Mouse (Mus musculus): Measurements from ENCODE around the gene Slc12a8. TPM values are rescaled to one million over a fixed set of nuclear protein-coding genes. Genes with fewer than 3 reads are reported as not detected.

Gene Slc12a8
- polyA plus RNA-seq, 2 experiments = 0.94 to 0.97 TPM

GRCm38 (mm10) chr16:33681661-33682060 lies 164.5 kb downstream of the Slc12a8 start:
- ATAC-seq (ENCODE audit: low FRiP score, low read depth) = no peak
- H3K9me3 ChIP-seq (ENCODE audit: control insufficient read depth, low read length) = no peaks in the 10 kb centered on the region
- H3K4me1 ChIP-seq (ENCODE audit: control insufficient read depth, insufficient read depth, low read length) = peaks cover 13% of the 10 kb centered on the region
- H3K27ac ChIP-seq (replicated peaks; ENCODE audit: low read depth, low read length) = no peak overlapping the region
- TF ChIP-seq POLR2A (IDR thresholded peaks at IDR 0.05; ENCODE audit: borderline replicate concordance, extremely low read depth, insufficient read depth, insufficient read length) = no peak
- no peak overlapping the region for H3K4me3 ChIP-seq (replicated peaks; ENCODE audit: low read length)
- no peak overlapping the region for H3K9ac ChIP-seq (ENCODE audit: low read depth, low read length, severe bottlenecking)
- H3K36me3 ChIP-seq (ENCODE audit: control insufficient read depth, insufficient read depth, low read length) = no peaks in the 10 kb centered on the region
- no peak overlapping the region for H3K4me2 ChIP-seq (replicated peaks; ENCODE audit: low read depth, low read length, severe bottlenecking)
- DNase-seq (ENCODE audit: low spot score) = no peak
- no peaks in the 10 kb centered on the region for H3K27me3 ChIP-seq (ENCODE audit: control insufficient read depth, insufficient read depth, low read length)

- no peaks in the 10 kb centered on the region for H3K9me3 ChIP-seq (ENCODE audit: control insufficient read depth, low read length)
- H3K9ac ChIP-seq (ENCODE audit: low read depth, low read length, severe bottlenecking) = no peak overlapping the region
- H3K36me3 ChIP-seq (ENCODE audit: control insufficient read depth, insufficient read depth, low read length) = no peaks in the 10 kb centered on the region
- ATAC-seq (ENCODE audit: low FRiP score, low read depth) = no peak
- 52% methylated on average over 3 of the region's 3 CpGs for WGBS
- H3K4me1 ChIP-seq (ENCODE audit: control insufficient read depth, insufficient read depth, low read length) = peaks cover 23% of the 10 kb centered on the region
- no peak for TF ChIP-seq POLR2A (IDR thresholded peaks at IDR 0.05; ENCODE audit: borderline replicate concordance, extremely low read depth, insufficient read depth, insufficient read length)
- DNase-seq (ENCODE audit: low spot score) = no peak
- H3K4me3 ChIP-seq (replicated peaks; ENCODE audit: low read length) = no peak overlapping the region
- no peak overlapping the region for H3K4me2 ChIP-seq (replicated peaks; ENCODE audit: low read depth, low read length, severe bottlenecking)
- no peaks in the 10 kb centered on the region for H3K27me3 ChIP-seq (ENCODE audit: control insufficient read depth, insufficient read depth, low read length)
- H3K27ac ChIP-seq (replicated peaks; ENCODE audit: low read depth, low read length) = no peak overlapping the region
These were observed 165.5 kb downstream of the Slc12a8 start for GRCm38 (mm10) chr16:33682651-33683050.

GRCm38 (mm10) chr16:33683206-33684161 lies 166.4 kb downstream of the Slc12a8 start:
- 0 out of 2 replicates have a peak, but pooled peaks have one; percentile 13 for ATAC-seq (ENCODE audit: low FRiP score, low read depth)
- H3K9ac ChIP-seq (ENCODE audit: low read depth, low read length, severe bottlenecking) = peak overlapping the region; percentile 94
- DNase-seq (ENCODE audit: low spot score) = peak; percentile 51
- H3K4me1 ChIP-seq (ENCODE audit: control insufficient read depth, insufficient read depth, low read length) = peaks cover 30% of the 10 kb centered on the region
- peak overlapping the region; percentile 30; the same call in 1 of the 2 replicates for H3K27ac ChIP-seq (replicated peaks; ENCODE audit: low read depth, low read length)
- TF ChIP-seq POLR2A (IDR thresholded peaks at IDR 0.05; ENCODE audit: borderline replicate concordance, extremely low read depth, insufficient read depth, insufficient read length) = no peak
- H3K27me3 ChIP-seq (ENCODE audit: control insufficient read depth, insufficient read depth, low read length) = no peaks in the 10 kb centered on the region
- peak overlapping the region; percentile 93 for H3K4me2 ChIP-seq (replicated peaks; ENCODE audit: low read depth, low read length, severe bottlenecking)
- H3K9me3 ChIP-seq (ENCODE audit: control insufficient read depth, low read length) = no peaks in the 10 kb centered on the region
- H3K4me3 ChIP-seq (replicated peaks; ENCODE audit: low read length) = peak overlapping the region; percentile 87
- no peaks in the 10 kb centered on the region for H3K36me3 ChIP-seq (ENCODE audit: control insufficient read depth, insufficient read depth, low read length)
- 67% methylated on average over 13 of the region's 13 CpGs for WGBS

GRCm38 (mm10) chr16:33684162-33684702 lies 167.1 kb downstream of the Slc12a8 start, which contains the start of gene Heg1:
Heg1 (plus strand) TSS chr16:33684370.
- Histone ChIP-seq H3K9me3 (ENCODE audit: control insufficient read depth, low read length) (no peaks in the 10 kb centered on the region), H3K27ac (replicated peaks; ENCODE audit: low read depth, low read length) (peak within 1 kb of the TSS; percentile 30; the same call in 1 of the 2 replicates), H3K4me3 (replicated peaks; ENCODE audit: low read length) (peak within 1 kb of the TSS; percentile 87), H3K9ac (ENCODE audit: low read depth, low read length, severe bottlenecking) (peak within 1 kb of the TSS; percentile 94), H3K36me3 (ENCODE audit: control insufficient read depth, insufficient read depth, low read length) (no peaks in the 10 kb centered on the region), H3K4me1 (ENCODE audit: control insufficient read depth, insufficient read depth, low read length) (peaks cover 30% of the 10 kb centered on the region), H3K4me2 (replicated peaks; ENCODE audit: low read depth, low read length, severe bottlenecking) (peak within 1 kb of the TSS; percentile 93), H3K27me3 (ENCODE audit: control insufficient read depth, insufficient read depth, low read length) (no peaks in the 10 kb centered on the region)
- ATAC-seq (ENCODE audit: low FRiP score, low read depth) (peak; percentile 84), DNase-seq (ENCODE audit: low spot score) (peak; percentile 72)
- WGBS = 0% methylated on average over 21 of the region's 57 CpGs
- 0 out of 2 replicates have a peak, but pooled peaks have one; percentile 15 for TF ChIP-seq POLR2A (IDR thresholded peaks at IDR 0.05; ENCODE audit: borderline replicate concordance, extremely low read depth, insufficient read depth, insufficient read length)

Data from limb, embryonic 14.5 days (tissue).